Mouse (Mus musculus) liver, embryonic 12.5 days (tissue): ENCODE results near the gene C2cd5. TPM values are rescaled to one million over a fixed set of nuclear protein-coding genes. Genes with fewer than 3 reads are reported as not detected.

Source experiments
- ATAC-seq: fragments of 200-750 bp; cut with Nextera tagmentation; 2 replicates; pipeline ENCODE4 v1.8.0; 2017; ENCODE audit warnings: moderate number of reproducible peaks, mild to moderate bottlenecking, moderate library complexity
- H3K27ac ChIP-seq: fragments of 300-500 bp; sonication (generic); 2 replicates; pipeline ENCODE4 v1.5.1; 2016; ENCODE audit warnings: mild to moderate bottlenecking
- H3K27me3 ChIP-seq: fragments of 300-500 bp; sonication (generic); replicated peaks from 2 replicates; pipeline ENCODE4 v1.6.1; 2016; ENCODE audit warnings: mild to moderate bottlenecking, moderate library complexity
- H3K36me3 ChIP-seq: fragments of 300-500 bp; sonication (generic); 2 replicates; pipeline ENCODE4 v1.6.1; 2016; ENCODE audit warnings: mild to moderate bottlenecking, moderate library complexity
- H3K4me1 ChIP-seq: fragments of 300-500 bp; sonication (generic); 2 replicates; pipeline ENCODE4 v1.6.1; 2016
- H3K4me2 ChIP-seq: fragments of 300-500 bp; sonication (generic); 2 replicates; pipeline ENCODE4 v1.6.1; 2016; ENCODE audit warnings: mild to moderate bottlenecking, moderate library complexity
- H3K4me3 ChIP-seq: fragments of 300-500 bp; sonication (generic); 2 replicates; pipeline ENCODE4 v1.5.1; 2016; ENCODE audit warnings: mild to moderate bottlenecking, moderate library complexity
- H3K9ac ChIP-seq: fragments of 300-500 bp; sonication (generic); 2 replicates; pipeline ENCODE4 v1.6.1; 2016; ENCODE audit warnings: mild to moderate bottlenecking, moderate library complexity
- H3K9me3 ChIP-seq: fragments of 300-500 bp; sonication (generic); replicated peaks from 2 replicates; pipeline ENCODE4 v1.6.1; 2016; ENCODE audit warnings: mild to moderate bottlenecking, moderate library complexity
- WGBS: fragments of 180-500 bp; shearing (Covaris S2); methylation state at CpG from one replicate; pipeline ENCODE4 v1.1.7; 2016; ENCODE audit not compliant: insufficient replicate concordance; 5-methylcytosine and 5-hydroxymethylcytosine counted together
- polyA plus RNA-seq: library from polyadenylated mRNA; unstranded; fragments of >200 nt; fragmentation: Nextera tagmentation; extraction: Ambion mirVana; gene quantifications from 2 replicates; pipeline ENCODE4 v1.2.1, GENCODE M21; 2016

Gene C2cd5
- polyA plus RNA-seq, 1 experiment from 2014 or later = 22.2 TPM

DNA sequence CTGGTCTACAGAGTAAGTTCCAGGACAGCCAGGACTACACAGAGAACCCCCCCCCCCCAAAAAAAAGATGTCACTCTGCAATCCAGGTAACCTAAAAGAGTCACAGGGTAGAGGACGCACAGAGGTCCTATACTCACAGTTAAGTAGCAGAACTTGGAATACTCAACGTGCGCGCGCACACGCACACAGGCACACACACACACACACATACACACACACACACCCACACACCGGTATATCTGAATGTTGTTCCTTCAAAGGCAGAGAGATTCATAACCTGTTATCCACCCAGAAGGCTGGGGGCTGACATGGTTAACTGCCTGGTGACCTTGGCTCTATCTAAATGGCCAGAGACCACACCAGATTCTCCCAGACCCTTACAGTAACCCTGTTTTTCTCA is 36.7 kb upstream of the C2cd5 start:
- ATAC-seq = no peak
- no peaks in the 10 kb centered on the region for H3K27me3 ChIP-seq
- H3K27ac ChIP-seq = no peak overlapping the region
- H3K4me3 ChIP-seq = no peak overlapping the region
- H3K36me3 ChIP-seq = no peaks in the 10 kb centered on the region
- WGBS = 78% methylated on average over 7 of the region's 7 CpGs
- no peak overlapping the region for H3K4me2 ChIP-seq
- H3K4me1 ChIP-seq = 0 out of 2 replicates have a peak, but pooled peaks cover 3% of the 10 kb centered on the region
- no peak overlapping the region for H3K9ac ChIP-seq
- H3K9me3 ChIP-seq = no peaks in the 10 kb centered on the region

DNA sequence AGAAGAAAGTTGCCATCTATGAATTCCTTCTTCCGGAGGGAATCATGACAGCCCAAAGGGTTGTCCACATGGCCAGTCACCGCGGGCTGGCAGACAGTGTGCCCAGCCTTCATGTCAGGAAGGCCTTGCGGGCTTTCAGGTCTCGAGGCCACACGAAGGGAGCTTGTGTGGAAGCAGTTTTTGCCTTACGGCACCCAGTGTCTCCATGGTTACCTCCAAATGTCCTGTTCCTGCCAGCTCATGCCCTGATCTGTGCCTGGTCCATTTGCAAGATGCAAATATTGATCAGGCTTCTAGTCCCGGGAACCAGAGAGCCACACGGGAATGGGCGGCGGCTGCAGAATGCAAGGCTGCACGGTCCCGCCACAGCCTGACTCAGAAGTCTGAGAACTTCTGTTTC is 35.2 kb upstream of the C2cd5 start:
- Histone ChIP-seq H3K4me2 (no peak overlapping the region), H3K9ac (no peak overlapping the region), H3K4me3 (no peak overlapping the region), H3K4me1 (0 out of 2 replicates have a peak, but pooled peaks cover 3% of the 10 kb centered on the region), H3K27me3 (no peaks in the 10 kb centered on the region), H3K27ac (no peak overlapping the region), H3K36me3 (no peaks in the 10 kb centered on the region), H3K9me3 (no peaks in the 10 kb centered on the region; the same call in 1 of the 2 replicates)
- ATAC-seq = no peak
- WGBS = 76% methylated on average over 13 of the region's 13 CpGs

DNA sequence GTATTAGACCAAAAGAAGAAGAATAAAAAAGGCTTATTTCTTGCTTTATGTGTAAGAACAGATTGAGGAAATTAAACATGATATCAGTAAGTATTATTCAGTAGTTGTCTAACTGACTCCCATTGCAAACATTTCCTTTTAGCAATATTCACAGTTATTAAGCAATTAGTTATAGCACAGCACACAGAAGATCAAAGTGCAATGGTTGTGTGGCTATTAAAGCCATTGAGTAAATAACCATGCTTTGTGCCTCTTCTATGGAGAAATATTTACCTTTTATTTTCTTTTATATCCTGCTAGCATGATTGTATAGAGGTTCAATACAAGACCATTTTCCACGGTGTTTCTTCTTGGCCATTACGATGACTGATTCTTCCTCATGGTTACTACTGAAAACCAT is 33.2 kb upstream of the C2cd5 start:
- Histone ChIP-seq H3K36me3 (no peaks in the 10 kb centered on the region), H3K4me2 (no peak overlapping the region), H3K27me3 (no peaks in the 10 kb centered on the region), H3K27ac (no peak overlapping the region), H3K4me1 (0 out of 2 replicates have a peak, but pooled peaks cover 3% of the 10 kb centered on the region), H3K4me3 (no peak overlapping the region), H3K9me3 (no peaks in the 10 kb centered on the region; the same call in 1 of the 2 replicates), H3K9ac (no peak overlapping the region)
- ATAC-seq = no peak
- WGBS = 83% methylated on average over 2 of the region's 2 CpGs

DNA sequence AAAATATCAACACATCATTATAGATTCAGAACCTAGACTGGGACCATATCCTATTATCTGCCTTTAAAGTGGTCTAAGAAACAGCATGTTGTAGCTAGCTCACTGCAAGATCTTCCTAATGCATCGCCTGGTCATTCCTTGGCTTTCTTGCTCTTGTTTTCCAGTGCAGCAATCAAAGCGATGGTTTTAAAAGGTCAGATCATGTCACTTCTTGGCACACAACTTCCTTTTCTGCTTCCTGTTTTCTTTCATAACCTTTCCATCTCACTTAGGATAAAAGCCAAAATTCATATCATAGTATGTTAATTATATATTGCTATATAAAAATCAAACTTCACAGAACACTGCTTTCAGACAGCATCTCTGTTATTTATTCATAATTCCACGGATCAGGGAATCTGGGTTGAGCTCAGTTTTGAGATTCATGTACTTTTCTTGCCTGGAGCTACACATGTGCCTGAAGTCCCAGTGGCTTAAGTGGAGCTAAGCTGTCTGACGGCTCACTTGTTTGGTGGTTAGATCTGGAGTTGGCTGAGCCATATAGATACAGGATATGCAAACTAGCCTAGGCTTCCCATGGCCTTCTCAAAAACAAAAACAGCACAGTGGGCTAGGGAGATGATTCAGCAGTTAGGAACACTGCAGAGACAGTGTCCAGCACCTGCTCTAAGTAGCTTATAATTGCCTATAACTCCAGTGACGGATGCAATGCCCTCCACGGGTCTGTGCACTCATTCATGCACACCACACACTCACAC is 32.1 kb upstream of the C2cd5 start:
- 50% methylated on average over 6 of the region's 6 CpGs for WGBS
- ATAC-seq = no peak
- H3K4me1 ChIP-seq = 0 out of 2 replicates have a peak, but pooled peaks cover 3% of the 10 kb centered on the region
- H3K9me3 ChIP-seq = no peaks in the 10 kb centered on the region; the same call in 1 of the 2 replicates
- H3K36me3 ChIP-seq = no peaks in the 10 kb centered on the region
- H3K9ac ChIP-seq = no peak overlapping the region
- no peak overlapping the region for H3K27ac ChIP-seq
- no peak overlapping the region for H3K4me3 ChIP-seq
- H3K4me2 ChIP-seq = no peak overlapping the region
- no peaks in the 10 kb centered on the region for H3K27me3 ChIP-seq

DNA sequence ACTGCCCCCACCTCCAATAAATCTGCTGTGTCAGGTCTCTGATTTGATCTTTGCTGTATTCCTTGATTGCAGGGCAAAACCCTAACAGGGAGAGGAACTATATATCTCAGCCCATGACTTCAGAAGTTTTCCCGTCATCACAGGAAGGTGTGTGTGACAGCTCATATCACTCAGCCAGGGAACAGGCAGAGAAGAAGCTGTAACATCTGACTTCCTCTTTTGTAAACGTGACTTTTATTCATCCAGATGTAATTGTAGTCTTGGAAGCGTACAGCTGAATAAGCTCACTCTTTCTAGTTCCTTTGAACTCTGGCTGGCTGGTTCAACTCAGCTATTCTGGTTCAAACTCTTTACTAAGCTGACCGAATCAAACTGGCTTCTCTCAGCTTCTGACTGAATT is 30.5 kb upstream of the C2cd5 start:
- no peaks in the 10 kb centered on the region for H3K36me3 ChIP-seq
- 0 out of 2 replicates have a peak, but pooled peaks cover 3% of the 10 kb centered on the region for H3K4me1 ChIP-seq
- no peaks in the 10 kb centered on the region; the same call in 1 of the 2 replicates for H3K9me3 ChIP-seq
- no peak overlapping the region for H3K4me2 ChIP-seq
- no peaks in the 10 kb centered on the region for H3K27me3 ChIP-seq
- H3K4me3 ChIP-seq = no peak overlapping the region
- 41% methylated on average over 4 of the region's 4 CpGs for WGBS
- no peak overlapping the region for H3K9ac ChIP-seq
- no peak for ATAC-seq
- no peak overlapping the region for H3K27ac ChIP-seq

DNA sequence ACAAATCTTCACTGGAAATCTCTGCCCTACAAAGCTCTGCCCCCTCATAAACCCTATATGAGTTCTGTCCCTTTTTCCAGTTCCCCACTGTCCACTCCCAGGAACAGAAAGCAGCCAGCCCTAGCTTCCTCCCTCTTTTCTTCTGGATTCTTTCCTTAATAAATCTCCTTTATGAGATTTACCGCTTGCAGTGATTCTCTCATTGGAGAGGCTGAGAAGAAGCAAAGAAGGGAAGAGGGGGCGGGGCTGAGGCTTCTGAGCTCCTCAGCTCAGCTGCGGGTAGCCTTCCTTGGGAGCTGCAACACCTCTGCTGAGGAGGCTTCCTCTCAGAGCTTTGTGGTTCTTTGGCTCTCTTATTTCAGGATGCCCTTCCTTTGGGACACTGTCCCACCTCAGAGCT is 30.0 kb upstream of the C2cd5 start:
- no peak for ATAC-seq
- Histone ChIP-seq H3K27ac (no peak overlapping the region), H3K9me3 (no peaks in the 10 kb centered on the region; the same call in 1 of the 2 replicates), H3K4me3 (no peak overlapping the region), H3K4me2 (no peak overlapping the region), H3K9ac (no peak overlapping the region), H3K36me3 (no peaks in the 10 kb centered on the region), H3K27me3 (no peaks in the 10 kb centered on the region), H3K4me1 (0 out of 2 replicates have a peak, but pooled peaks cover 3% of the 10 kb centered on the region)
- WGBS = 69% methylated on average over 3 of the region's 3 CpGs

DNA sequence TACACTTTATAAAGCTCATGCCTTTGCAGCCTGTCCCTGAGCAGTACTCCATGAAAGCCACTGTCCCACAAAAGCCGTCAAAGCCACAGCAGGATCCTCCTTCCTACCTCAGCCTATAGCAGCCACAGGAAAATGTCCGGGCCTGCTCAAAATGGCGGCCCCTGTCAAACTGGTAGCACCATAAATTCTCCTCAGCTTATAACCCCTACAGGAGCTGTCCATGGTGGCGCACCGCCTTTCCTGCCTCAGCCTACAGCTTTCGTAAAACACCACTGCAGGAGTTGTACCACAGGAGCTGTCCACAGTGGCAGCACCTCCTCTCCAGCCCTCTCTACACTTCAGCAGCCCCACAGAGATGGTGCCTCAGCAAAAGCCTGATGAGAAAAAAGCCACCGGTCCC is 29.5 kb upstream of the C2cd5 start:
- WGBS = 69% methylated on average over 7 of the region's 7 CpGs
- H3K36me3 ChIP-seq = no peaks in the 10 kb centered on the region
- no peak for ATAC-seq
- no peak overlapping the region for H3K27ac ChIP-seq
- no peaks in the 10 kb centered on the region; the same call in 1 of the 2 replicates for H3K9me3 ChIP-seq
- H3K4me2 ChIP-seq = no peak overlapping the region
- H3K4me3 ChIP-seq = no peak overlapping the region
- H3K9ac ChIP-seq = no peak overlapping the region
- H3K27me3 ChIP-seq = no peaks in the 10 kb centered on the region
- H3K4me1 ChIP-seq = 0 out of 2 replicates have a peak, but pooled peaks cover 3% of the 10 kb centered on the region

DNA sequence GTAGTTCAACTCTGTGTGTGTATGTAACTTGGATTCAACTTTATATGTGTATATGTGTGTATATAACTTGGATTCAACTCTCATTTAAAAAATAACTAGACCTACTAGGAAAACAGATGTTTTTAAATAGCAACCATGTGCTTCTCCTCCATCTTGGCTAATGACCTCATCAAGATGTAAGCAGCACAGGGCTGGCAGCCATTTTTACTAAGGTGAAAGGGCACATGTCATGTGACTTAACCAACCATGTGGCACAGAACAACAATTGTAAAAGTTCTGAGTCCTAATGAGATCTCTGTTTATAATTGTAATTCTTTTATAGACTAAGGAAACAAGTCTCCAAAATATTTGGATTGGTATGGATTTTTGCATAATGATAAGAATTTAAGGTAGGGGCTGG is 25.8 kb upstream of the C2cd5 start:
- Histone ChIP-seq H3K36me3 (no peaks in the 10 kb centered on the region), H3K9ac (no peak overlapping the region), H3K27me3 (no peaks in the 10 kb centered on the region), H3K4me2 (no peak overlapping the region), H3K4me1 (no peaks in the 10 kb centered on the region), H3K9me3 (peaks cover 2% of the 10 kb centered on the region; the same call in 1 of the 2 replicates), H3K4me3 (no peak overlapping the region), H3K27ac (no peak overlapping the region)
- ATAC-seq = no peak

DNA sequence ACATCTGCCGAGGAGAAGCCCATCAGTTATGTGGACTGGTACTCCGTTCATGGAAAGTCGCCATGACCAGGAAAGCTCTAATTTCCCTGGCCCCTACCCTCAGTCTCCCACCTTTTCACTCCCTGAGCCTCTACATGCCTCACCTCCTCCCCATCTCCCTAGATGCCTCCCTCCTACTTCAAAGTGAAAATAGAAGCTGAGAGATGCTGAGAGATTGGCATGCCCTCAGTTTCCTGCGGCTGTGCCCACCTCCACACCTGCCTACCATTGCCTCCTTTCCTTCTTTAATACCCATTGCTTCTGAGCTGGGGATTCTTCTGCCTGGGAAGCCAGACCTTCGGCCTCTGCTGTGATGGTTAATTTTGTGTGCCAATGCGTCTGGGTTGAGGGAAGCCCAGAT is 19.4 kb upstream of the C2cd5 start:
- Histone ChIP-seq H3K9me3 (0 out of 2 replicates have a peak, but pooled peaks cover 4% of the 10 kb centered on the region), H3K4me1 (peaks cover 16% of the 10 kb centered on the region), H3K27me3 (no peaks in the 10 kb centered on the region), H3K4me3 (no peak overlapping the region), H3K4me2 (no peak overlapping the region), H3K36me3 (no peaks in the 10 kb centered on the region), H3K27ac (no peak overlapping the region), H3K9ac (no peak overlapping the region)
- WGBS = 84% methylated on average over 6 of the region's 6 CpGs
- ATAC-seq = no peak

DNA sequence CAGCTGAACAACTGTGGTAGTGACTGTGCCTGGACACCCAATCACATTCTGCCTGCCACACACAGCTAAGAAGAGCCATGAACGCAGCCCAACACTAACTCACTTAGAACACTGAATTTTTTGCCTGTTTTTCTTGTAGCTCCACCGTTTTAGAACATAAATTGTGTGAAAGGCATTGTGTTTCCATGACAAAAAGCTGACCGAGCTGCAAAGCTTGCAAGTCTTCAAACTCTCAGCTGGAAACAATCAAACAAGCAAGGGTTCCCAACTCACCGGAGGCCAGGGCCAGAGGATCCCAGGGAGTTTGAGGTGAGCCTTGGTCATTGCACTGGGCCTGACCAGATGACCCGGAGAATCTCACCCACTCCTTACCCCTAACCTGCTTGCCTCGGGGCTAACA is 16.8 kb upstream of the C2cd5 start:
- WGBS = 60% methylated on average over 6 of the region's 6 CpGs
- ATAC-seq = no peak
- no peaks in the 10 kb centered on the region for H3K36me3 ChIP-seq

DNA sequence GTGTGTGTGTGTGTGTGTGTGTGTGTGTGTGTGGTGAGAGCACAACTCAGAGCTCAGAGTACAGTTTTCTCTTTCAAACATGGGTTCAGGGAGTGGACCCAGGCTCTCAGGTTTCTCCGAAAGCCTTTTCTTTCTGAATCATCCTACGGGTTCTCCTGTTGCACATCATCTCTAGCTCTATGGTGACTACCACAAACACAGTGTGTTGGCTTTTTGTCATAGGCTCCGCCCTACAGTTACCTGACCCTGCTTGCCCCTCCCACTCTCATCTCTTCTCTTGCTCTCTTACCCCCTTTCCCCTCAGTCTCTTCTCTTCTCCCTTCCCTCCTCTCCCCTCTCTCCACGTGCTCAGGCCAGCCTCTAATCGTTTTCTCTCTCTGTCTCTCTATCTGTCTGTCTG is 15.6 kb upstream of the C2cd5 start:
- Histone ChIP-seq H3K9ac (0 out of 2 replicates have a peak overlapping the region, but pooled peaks have one; percentile 12), H3K9me3 (no peaks in the 10 kb centered on the region), H3K36me3 (no peaks in the 10 kb centered on the region), H3K27me3 (no peaks in the 10 kb centered on the region), H3K4me1 (peaks cover 17% of the 10 kb centered on the region), H3K4me2 (peak overlapping the region; percentile 50), H3K27ac (peak overlapping the region; percentile 73), H3K4me3 (no peak overlapping the region)
- peak; percentile 65 for ATAC-seq
- 25% methylated on average over 5 of the region's 5 CpGs for WGBS

More for the DNA sequence above, 16.8 kb upstream of the C2cd5 start:
- Histone ChIP-seq H3K9me3 (0 out of 2 replicates have a peak, but pooled peaks cover 4% of the 10 kb centered on the region), H3K4me1 (peaks cover 17% of the 10 kb centered on the region), H3K4me2 (no peak overlapping the region), H3K27me3 (no peaks in the 10 kb centered on the region), H3K9ac (no peak overlapping the region), H3K4me3 (no peak overlapping the region), H3K27ac (no peak overlapping the region)

DNA sequence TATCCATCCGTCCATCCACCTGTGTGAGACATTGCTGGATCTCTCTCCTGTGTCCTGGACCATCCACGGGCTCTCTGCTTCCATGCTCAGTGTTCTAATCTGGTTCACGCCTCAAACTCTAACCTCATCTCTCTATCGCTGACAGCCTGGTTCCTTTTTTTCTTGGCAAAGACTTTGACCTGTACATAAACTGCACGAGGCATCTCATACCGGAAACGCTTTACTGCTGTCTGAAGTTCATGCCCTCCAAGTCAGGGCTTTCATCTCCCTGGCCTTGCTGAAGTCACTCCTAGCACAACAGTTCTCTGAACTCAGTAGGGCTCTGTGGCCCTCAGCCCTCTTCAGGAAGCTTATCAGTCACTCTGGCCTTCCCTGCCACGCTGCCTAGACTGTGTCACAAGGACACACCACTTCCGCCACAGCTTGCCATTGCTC is 15.1 kb upstream of the C2cd5 start:
- Histone ChIP-seq H3K4me1 (peaks cover 17% of the 10 kb centered on the region), H3K27ac (peak overlapping the region; percentile 73), H3K9ac (no peak overlapping the region; the same call in 1 of the 2 replicates), H3K4me2 (peak overlapping the region; percentile 50), H3K36me3 (no peaks in the 10 kb centered on the region), H3K4me3 (no peak overlapping the region), H3K27me3 (no peaks in the 10 kb centered on the region), H3K9me3 (no peaks in the 10 kb centered on the region)
- WGBS = 11% methylated on average over 9 of the region's 9 CpGs
- peak; percentile 90 for ATAC-seq
